ENCODE assay signal across 8 mouse cellular contexts in genomic region chr11:3997978-3998720, GRCm38 (mm10). TPM values are rescaled to one million over a fixed set of nuclear protein-coding genes. Genes with fewer than 3 reads are reported as not detected.
DNase-seq lines count a peak whose midpoint lies in the region; ATAC-seq and TF ChIP-seq lines count a peak whose summit lies in the region.

No protein-coding gene starts in this region.

- H3K36me3 ChIP-seq in testis, adult 2 months (ENCODE audit: control insufficient read depth, insufficient read depth, low read length), result no peaks in the 10 kb centered on the region
- H3K36me3 ChIP-seq in forebrain, embryonic 10.5 days (replicated peaks), result no peaks in the 10 kb centered on the region
- H3K36me3 ChIP-seq in kidney, postnatal 0 days (ENCODE audit: insufficient read depth, low read length), result no peaks in the 10 kb centered on the region
- no peaks in the 10 kb centered on the region for H3K36me3 ChIP-seq in midbrain, embryonic 16.5 days (ENCODE audit: control insufficient read depth, insufficient read depth, low read length)

- no peak for ATAC-seq in kidney, postnatal 0 days (replicated peaks; ENCODE audit: low FRiP score, low read depth)
- ATAC-seq in midbrain, embryonic 16.5 days, result no peak

- 8% methylated on average over 66 of the region's 66 CpGs for WGBS in forebrain, embryonic 10.5 days
- WGBS in kidney, postnatal 0 days, result 8% methylated on average over 66 of the region's 66 CpGs
- WGBS in midbrain, embryonic 16.5 days, result 7% methylated on average over 65 of the region's 66 CpGs

- no peak for TF ChIP-seq CTCF in testis, adult 2 months (IDR thresholded peaks at IDR 0.05; ENCODE audit: control insufficient read depth, insufficient read depth, insufficient replicate concordance, low read depth, low read length)
- no peak for TF ChIP-seq CTCF in kidney, postnatal 0 days (IDR thresholded peaks at IDR 0.05; ENCODE audit: low read depth)

- peak overlapping the region; percentile 1 for H3K4me3 ChIP-seq in testis, adult 2 months (ENCODE audit: control insufficient read depth, low read depth, low read length)
- H3K4me3 ChIP-seq in forebrain, embryonic 10.5 days, result peak overlapping the region; percentile 42
- peak overlapping the region; percentile 30 for H3K4me3 ChIP-seq in kidney, postnatal 0 days (replicated peaks; ENCODE audit: low read depth, low read length)
- peak overlapping the region; percentile 28 for H3K4me3 ChIP-seq in midbrain, embryonic 16.5 days (ENCODE audit: low read depth, low read length)

- peak overlapping the region; percentile 51 for H3K4me2 ChIP-seq in kidney, postnatal 0 days (ENCODE audit: low read length)
- H3K4me2 ChIP-seq in midbrain, embryonic 16.5 days (ENCODE audit: low read length), result peak overlapping the region; percentile 50

- H3K9ac ChIP-seq in kidney, postnatal 0 days (ENCODE audit: low read depth, low read length), result no peak overlapping the region
- peak overlapping the region; percentile 11; the same call in 1 of the 2 replicates for H3K9ac ChIP-seq in midbrain, embryonic 16.5 days (ENCODE audit: low read depth, low read length)

- H3K27me3 ChIP-seq in testis, adult 2 months (ENCODE audit: control insufficient read depth, insufficient read depth, low read length), result no peaks in the 10 kb centered on the region
- H3K27me3 ChIP-seq in forebrain, embryonic 10.5 days (ENCODE audit: poor library complexity, severe bottlenecking), result peaks cover 47% of the 10 kb centered on the region
- H3K27me3 ChIP-seq in kidney, postnatal 0 days (ENCODE audit: insufficient read depth, low read length), result peaks cover 37% of the 10 kb centered on the region
- peaks cover 37% of the 10 kb centered on the region for H3K27me3 ChIP-seq in midbrain, embryonic 16.5 days (ENCODE audit: control insufficient read depth, insufficient read depth, low read depth, low read length)

- no peaks in the 10 kb centered on the region for H3K9me3 ChIP-seq in forebrain, embryonic 10.5 days
- H3K9me3 ChIP-seq in kidney, postnatal 0 days (replicated peaks; ENCODE audit: low read length), result no peaks in the 10 kb centered on the region
- H3K9me3 ChIP-seq in midbrain, embryonic 16.5 days (replicated peaks; ENCODE audit: control insufficient read depth, low read length, poor library complexity, severe bottlenecking), result no peaks in the 10 kb centered on the region

- no peak for TF ChIP-seq POLR2A in testis, adult 2 months (IDR thresholded peaks at IDR 0.05; ENCODE audit: control insufficient read depth, low read depth, low read length)

- peaks cover 10% of the 10 kb centered on the region for H3K4me1 ChIP-seq in testis, adult 2 months (ENCODE audit: control insufficient read depth, insufficient read depth, low read length)
- H3K4me1 ChIP-seq in forebrain, embryonic 10.5 days, result peaks cover 12% of the 10 kb centered on the region
- peaks cover 10% of the 10 kb centered on the region for H3K4me1 ChIP-seq in kidney, postnatal 0 days (replicated peaks; ENCODE audit: insufficient read depth, low read length)
- no peaks in the 10 kb centered on the region; the same call in 1 of the 2 replicates for H3K4me1 ChIP-seq in midbrain, embryonic 16.5 days (ENCODE audit: control insufficient read depth, insufficient read depth, low read length)

- DNase-seq in testis, postnatal 10 days (ENCODE audit: low spot score), result no peak
- peak; percentile 26 for DNase-seq in forebrain, embryonic 10.5 days (ENCODE audit: extremely low spot score, low spot score)
- peak; percentile 29 for DNase-seq in kidney, postnatal 0 days (ENCODE audit: low spot score)
- DNase-seq in right cerebral cortex, postnatal 36 days (ENCODE audit: low spot score in 2 of 2), result no peak
- DNase-seq in layer of hippocampus, postnatal 14 days (ENCODE audit: low spot score in 2 of 2), result no peak
- no peak for DNase-seq in right cerebral cortex, postnatal 10 days (ENCODE audit: low spot score in 2 of 2)

- no peak overlapping the region for H3K27ac ChIP-seq in testis, adult 2 months (ENCODE audit: control insufficient read depth, insufficient read depth, low read depth, low read length)
- no peak overlapping the region for H3K27ac ChIP-seq in forebrain, embryonic 10.5 days
- H3K27ac ChIP-seq in kidney, postnatal 0 days, result no peak overlapping the region
- no peak overlapping the region for H3K27ac ChIP-seq in midbrain, embryonic 16.5 days (ENCODE audit: low read length)

RNA-seq across cellular contexts. Expression of gene Gal3st1, which starts 14.7 kb away (rescaled TPM):
- 6.6 and 9.8 TPM in 2 replicates for polyA plus RNA-seq in testis, adult 2 months (2012; rRNA removed)
- 0.16 and 0.17 TPM in 2 replicates for polyA plus RNA-seq in forebrain, embryonic 10.5 days (2016; fragmentation: Nextera tagmentation; extraction: Ambion mirVana)
- polyA plus RNA-seq in kidney, postnatal 0 days (2015; fragmentation: Nextera tagmentation; extraction: Ambion mirVana), result 26.2 and 30.3 TPM in 2 replicates
- 7.3 and 8.2 TPM in 2 replicates for polyA plus RNA-seq in midbrain, embryonic 16.5 days (2015; fragmentation: Nextera tagmentation; extraction: Ambion mirVana)
- total RNA-seq in layer of hippocampus, postnatal 14 days (2021), result 10 to 100 TPM; 20.4 to 23.0 TPM

RNA-seq across cellular contexts. Expression of gene 4930556J24Rik, which starts 21.6 kb away (rescaled TPM):
- 1.6 TPM in 2 replicates for polyA plus RNA-seq in testis, adult 2 months (2012; rRNA removed)
- 0.36 TPM in 2 replicates for polyA plus RNA-seq in forebrain, embryonic 10.5 days (2016; fragmentation: Nextera tagmentation; extraction: Ambion mirVana)
- polyA plus RNA-seq in kidney, postnatal 0 days (2015; fragmentation: Nextera tagmentation; extraction: Ambion mirVana), result 0.61 and 1.2 TPM in 2 replicates
- polyA plus RNA-seq in midbrain, embryonic 16.5 days (2015; fragmentation: Nextera tagmentation; extraction: Ambion mirVana), result 0.25 TPM in 1 of 2 replicates, not detected in the other
- total RNA-seq in layer of hippocampus, postnatal 14 days (2021), result not detected

RNA-seq across cellular contexts. Expression of gene Sec14l4, which starts 33.1 kb away (rescaled TPM):
- polyA plus RNA-seq in testis, adult 2 months (2012; rRNA removed), result 0.42 and 0.56 TPM in 2 replicates
- not detected in 2 replicates for polyA plus RNA-seq in forebrain, embryonic 10.5 days (2016; fragmentation: Nextera tagmentation; extraction: Ambion mirVana)
- polyA plus RNA-seq in kidney, postnatal 0 days (2015; fragmentation: Nextera tagmentation; extraction: Ambion mirVana), result not detected in 2 replicates
- not detected in 2 replicates for polyA plus RNA-seq in midbrain, embryonic 16.5 days (2015; fragmentation: Nextera tagmentation; extraction: Ambion mirVana)
- total RNA-seq in layer of hippocampus, postnatal 14 days (2021), result under 1 TPM in 1 of 2 experiments, not detected in 1; 0.55 TPM

RNA-seq across cellular contexts. Expression of gene Pes1, which starts 34.4 kb away (rescaled TPM):
- 27.1 and 28.5 TPM in 2 replicates for polyA plus RNA-seq in testis, adult 2 months (2012; rRNA removed)
- 116 and 118 TPM in 2 replicates for polyA plus RNA-seq in forebrain, embryonic 10.5 days (2016; fragmentation: Nextera tagmentation; extraction: Ambion mirVana)
- polyA plus RNA-seq in kidney, postnatal 0 days (2015; fragmentation: Nextera tagmentation; extraction: Ambion mirVana), result 55.0 and 61.7 TPM in 2 replicates
- polyA plus RNA-seq in midbrain, embryonic 16.5 days (2015; fragmentation: Nextera tagmentation; extraction: Ambion mirVana), result 59.1 and 61.5 TPM in 2 replicates
- 10 to 100 TPM; 39.6 to 40.9 TPM for total RNA-seq in layer of hippocampus, postnatal 14 days (2021)

Comparison
In these comparisons a context has a peak if more than half of its experiments do, and no peak if none do; other contexts are left out.
1. DNase-seq: peak in forebrain, embryonic 10.5 days (single experiment) and kidney, postnatal 0 days (single experiment); none in testis, postnatal 10 days (single experiment), right cerebral cortex, postnatal 36 days (0 of 2), layer of hippocampus, postnatal 14 days (0 of 2) and right cerebral cortex, postnatal 10 days (0 of 2).
2. Peak in every context shown above with its lines, with median percentiles within 50 percentile points of each other: H3K4me3 ChIP-seq.